Mouse (Mus musculus) kidney, embryonic 15.5 days (tissue): ENCODE results near the gene Hpse. TPM values are rescaled to one million over a fixed set of nuclear protein-coding genes. Genes with fewer than 3 reads are reported as not detected.

Experiments
- ATAC-seq: fragments of 200-750 bp; cut with Nextera tagmentation; replicated peaks from 2 replicates; pipeline ENCODE4 v1.8.0; 2017; ENCODE audit warnings: moderate TSS enrichment; ENCODE audit not compliant: low FRiP score
- H3K27ac ChIP-seq: fragments of 300-500 bp; sonication (generic); 2 replicates; pipeline ENCODE4 v1.5.1; 2015; ENCODE audit warnings: mild to moderate bottlenecking, inconsistent platforms
- H3K27me3 ChIP-seq: fragments of 300-500 bp; sonication (generic); 2 replicates; pipeline ENCODE4 v1.6.1; 2015; ENCODE audit warnings: inconsistent platforms
- H3K36me3 ChIP-seq: fragments of 300-500 bp; sonication (generic); 2 replicates; pipeline ENCODE4 v1.6.1; 2015; ENCODE audit warnings: inconsistent platforms
- H3K4me1 ChIP-seq: fragments of 300-500 bp; sonication (generic); 2 replicates; pipeline ENCODE4 v1.6.1; 2015; ENCODE audit warnings: inconsistent platforms
- H3K4me2 ChIP-seq: fragments of 300-500 bp; sonication (generic); 2 replicates; pipeline ENCODE4 v1.6.1; 2015; ENCODE audit warnings: moderate library complexity, mild to moderate bottlenecking, inconsistent platforms
- H3K4me3 ChIP-seq: fragments of 300-500 bp; sonication (generic); replicated peaks from 2 replicates; pipeline ENCODE4 v1.5.1; 2015; ENCODE audit warnings: mild to moderate bottlenecking, inconsistent platforms
- H3K9ac ChIP-seq: fragments of 300-500 bp; sonication (generic); 2 replicates; pipeline ENCODE4 v1.6.1; 2015; ENCODE audit warnings: mild to moderate bottlenecking, inconsistent platforms
- H3K9me3 ChIP-seq: fragments of 300-500 bp; sonication (generic); replicated peaks from 2 replicates; pipeline ENCODE4 v1.6.1; 2016; ENCODE audit warnings: inconsistent platforms
- WGBS: fragments of 180-500 bp; shearing (Covaris S2); methylation state at CpG from one replicate; pipeline ENCODE4 v1.1.7; 2015; ENCODE audit warnings: mixed read lengths; 5-methylcytosine and 5-hydroxymethylcytosine counted together
- polyA plus RNA-seq: library from polyadenylated mRNA; unstranded; fragments of >200 nt; fragmentation: Nextera tagmentation; extraction: Ambion mirVana; gene quantifications from 2 replicates; pipeline ENCODE4 v1.2.1, GENCODE M21; 2015

Hpse gene
- polyA plus RNA-seq, 1 experiment from 2014 or later = 4.2 TPM

DNA sequence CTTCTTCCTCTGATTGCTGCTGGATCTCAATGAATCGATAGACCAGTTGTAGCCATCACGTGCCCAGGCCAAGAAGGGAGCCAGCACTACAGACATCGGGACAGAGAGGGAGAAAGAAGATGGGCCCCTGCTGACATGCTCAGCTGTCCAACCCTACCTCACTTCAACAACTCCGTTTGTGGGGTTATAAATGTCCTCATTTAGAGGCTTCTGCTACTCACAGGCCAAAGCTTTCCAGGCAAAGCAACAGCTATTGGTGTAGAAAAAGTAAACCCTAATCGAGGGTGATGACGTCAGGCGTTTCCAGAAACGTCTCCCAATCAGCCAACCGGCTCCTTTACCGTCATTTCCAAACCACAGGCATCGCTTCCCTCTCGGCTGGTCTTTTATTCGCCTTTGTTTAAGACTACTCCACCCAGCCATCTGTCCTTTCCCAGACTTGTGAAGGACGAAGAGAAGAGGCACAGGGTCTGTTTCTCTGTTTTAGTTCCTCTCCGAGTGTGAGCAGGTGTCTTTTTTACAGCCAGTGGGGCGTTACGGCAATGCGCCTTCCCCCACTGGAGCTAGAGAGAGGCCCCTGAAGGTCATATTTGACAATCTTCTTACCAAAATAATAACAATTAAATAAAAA, 39.5 kb downstream of the Hpse start:
- WGBS = 57% methylated on average over 18 of the region's 18 CpGs
- Histone ChIP-seq H3K27ac (no peak overlapping the region), H3K4me2 (no peak overlapping the region), H3K27me3 (peaks cover 3% of the 10 kb centered on the region; the same call in 1 of the 2 replicates), H3K9ac (no peak overlapping the region), H3K9me3 (no peaks in the 10 kb centered on the region), H3K4me1 (peaks cover 2% of the 10 kb centered on the region), H3K4me3 (no peak overlapping the region), H3K36me3 (no peaks in the 10 kb centered on the region)
- no peak for ATAC-seq

DNA sequence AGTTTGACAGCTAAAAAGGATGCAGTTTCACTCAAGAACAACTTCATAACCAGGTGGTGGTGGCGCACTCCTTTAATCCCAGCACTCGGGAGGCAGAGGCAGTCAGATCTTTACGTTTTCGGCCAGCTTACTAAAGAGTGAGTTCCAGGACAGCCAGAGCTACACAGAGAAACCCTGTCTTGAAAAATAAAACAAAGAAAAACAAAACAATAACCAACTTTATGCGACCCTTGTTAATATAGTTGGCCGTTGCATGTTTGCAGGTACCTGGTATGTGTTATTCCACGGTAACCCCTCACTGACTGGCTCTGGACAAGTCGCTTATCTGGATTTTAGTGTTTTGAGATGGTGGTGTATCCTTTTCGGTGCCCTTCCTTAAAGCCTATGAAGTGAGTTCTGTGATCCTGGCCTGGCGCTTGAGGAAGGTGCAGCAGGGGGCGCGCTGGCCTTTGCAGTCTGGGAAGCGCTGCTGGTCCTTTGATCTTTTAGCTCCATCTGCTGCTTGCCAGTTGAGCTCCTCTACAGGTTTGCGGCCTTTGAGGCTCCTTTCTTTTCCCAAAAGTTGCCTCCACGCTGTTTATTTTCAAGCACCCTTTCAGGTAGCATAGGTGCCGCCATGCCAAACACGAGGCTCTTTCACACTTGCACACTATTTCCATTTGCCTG, 44.7 kb downstream of the Hpse start, which contains the start of gene Coq2:
Gene Coq2 (minus strand): TSS at position 430 of the 666 bp plus-strand sequence.
- peak; percentile 72 for ATAC-seq
- Histone ChIP-seq H3K4me3 (peak within 1 kb of the TSS; percentile 81), H3K27me3 (peaks cover 3% of the 10 kb centered on the region; the same call in 1 of the 2 replicates), H3K9me3 (no peaks in the 10 kb centered on the region), H3K9ac (peak within 1 kb of the TSS; percentile 83), H3K27ac (peak within 1 kb of the TSS; percentile 82), H3K4me2 (peak within 1 kb of the TSS; percentile 77), H3K36me3 (peaks cover 12% of the 10 kb centered on the region), H3K4me1 (peaks cover 23% of the 10 kb centered on the region)
- 10% methylated on average over 17 of the region's 17 CpGs for WGBS

DNA sequence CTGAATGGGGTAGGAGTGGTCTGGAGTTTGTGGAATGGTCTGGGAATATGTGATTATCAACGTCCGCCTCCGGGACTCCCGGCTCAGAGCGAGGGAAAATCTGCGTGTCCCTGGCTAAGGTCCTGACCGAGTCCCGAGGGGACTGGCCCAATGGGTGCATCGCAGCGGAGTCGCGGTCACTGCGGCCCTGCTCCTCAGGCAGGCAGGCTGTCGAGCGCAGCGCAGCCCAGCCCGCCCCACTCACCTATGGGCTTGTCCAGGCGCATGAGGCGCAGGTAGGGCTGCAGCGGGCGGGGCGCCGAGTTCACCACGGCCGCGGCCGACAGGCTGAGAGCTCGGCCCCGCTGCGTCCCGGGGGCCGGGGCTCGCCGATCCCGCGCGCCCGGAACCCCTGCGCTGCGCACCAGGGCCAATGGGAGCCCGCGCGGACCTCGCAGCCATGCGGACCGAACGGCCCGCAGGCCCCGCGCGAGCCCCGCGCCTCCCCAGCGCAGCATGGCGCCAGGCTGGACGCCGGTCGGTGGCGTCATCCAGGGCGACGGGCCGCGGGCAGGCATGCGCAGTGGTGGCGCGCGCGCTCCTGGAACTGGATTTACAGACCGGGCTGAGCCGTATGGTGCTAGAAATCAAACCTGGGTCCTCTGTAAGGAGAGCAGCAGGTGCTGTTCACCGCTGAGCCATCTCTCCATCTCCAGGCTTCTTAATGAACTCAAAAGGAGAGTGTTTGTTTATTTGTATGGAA, 45.6 kb downstream of the Hpse start:
- peaks cover 17% of the 10 kb centered on the region for H3K36me3 ChIP-seq
- H3K4me3 ChIP-seq = peak overlapping the region; percentile 81
- no peaks in the 10 kb centered on the region for H3K27me3 ChIP-seq
- no peaks in the 10 kb centered on the region for H3K9me3 ChIP-seq
- WGBS = under 1% methylated on average over 69 of the region's 71 CpGs
- peak overlapping the region; percentile 77 for H3K4me2 ChIP-seq
- H3K4me1 ChIP-seq = peaks cover 23% of the 10 kb centered on the region
- ATAC-seq = peak; percentile 98
- peak overlapping the region; percentile 82 for H3K27ac ChIP-seq
- H3K9ac ChIP-seq = peak overlapping the region; percentile 83

DNA sequence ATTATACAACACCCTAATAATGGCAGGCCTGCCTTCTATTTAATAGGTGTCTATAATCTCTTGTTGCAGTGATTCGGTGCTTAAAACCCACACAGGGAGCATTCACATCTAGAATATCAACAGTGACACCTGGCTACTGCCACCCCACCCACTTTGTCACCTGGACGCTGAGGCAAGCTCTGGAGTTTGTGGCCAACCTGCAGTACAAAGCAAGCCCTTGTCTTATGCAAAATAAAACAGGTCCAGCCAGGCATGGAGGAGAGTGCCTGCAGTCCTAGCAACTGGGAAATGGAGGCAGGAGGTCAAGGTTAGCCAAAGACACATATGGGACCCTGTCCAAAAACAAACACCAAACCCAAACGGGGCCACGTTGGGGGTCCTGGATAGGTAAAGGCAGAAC, 47.1 kb downstream of the Hpse start:
- Histone ChIP-seq H3K27ac (no peak overlapping the region), H3K9ac (no peak overlapping the region), H3K4me1 (peaks cover 23% of the 10 kb centered on the region), H3K27me3 (no peaks in the 10 kb centered on the region), H3K4me2 (peak overlapping the region; percentile 77; the same call in 1 of the 2 replicates), H3K9me3 (no peaks in the 10 kb centered on the region), H3K4me3 (no peak overlapping the region), H3K36me3 (peaks cover 27% of the 10 kb centered on the region)
- no peak for ATAC-seq
- 81% methylated on average over 4 of the region's 4 CpGs for WGBS

DNA sequence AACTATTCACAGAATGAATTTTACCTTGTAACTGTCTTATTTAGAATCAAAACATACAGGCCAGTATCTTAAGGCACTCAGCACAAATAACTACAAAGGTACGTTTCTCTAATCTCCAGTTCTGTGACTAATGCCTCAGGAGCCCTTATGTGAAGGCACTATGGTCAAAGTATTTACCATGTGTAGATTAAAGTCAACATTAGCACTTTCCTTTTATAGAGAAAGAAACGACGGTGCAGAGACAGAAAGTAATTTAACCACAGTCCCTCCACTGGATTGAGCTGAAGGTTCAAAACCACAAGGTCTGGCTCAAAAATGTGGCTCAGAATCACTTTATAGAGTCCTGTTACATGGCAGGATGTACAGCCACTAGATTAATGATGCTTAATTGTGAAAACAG, 47.6 kb downstream of the Hpse start:
- Histone ChIP-seq H3K4me1 (peaks cover 23% of the 10 kb centered on the region), H3K9me3 (no peaks in the 10 kb centered on the region), H3K9ac (no peak overlapping the region), H3K36me3 (peaks cover 32% of the 10 kb centered on the region), H3K27ac (no peak overlapping the region), H3K4me3 (no peak overlapping the region), H3K4me2 (no peak overlapping the region), H3K27me3 (no peaks in the 10 kb centered on the region)
- 75% methylated on average over 3 of the region's 3 CpGs for WGBS
- ATAC-seq = no peak

DNA sequence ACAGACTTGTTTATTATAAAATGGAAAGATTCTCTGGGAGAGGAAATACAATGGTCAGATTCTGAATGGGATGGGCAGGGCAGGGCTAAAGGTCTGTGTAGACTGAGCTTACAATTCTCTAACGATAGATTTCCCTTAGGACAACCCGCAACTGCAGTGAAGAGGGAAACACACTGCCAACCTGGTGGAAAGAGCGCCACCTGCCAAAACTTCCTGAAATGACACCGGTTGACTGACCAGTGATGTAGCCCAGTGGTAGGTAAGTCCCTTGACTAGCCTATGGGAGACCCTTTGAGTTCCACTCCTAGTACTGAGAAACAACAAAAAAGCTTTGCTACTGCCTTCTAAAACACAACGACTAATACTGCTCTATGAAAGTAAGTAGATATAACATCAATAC, 48.1 kb downstream of the Hpse start:
- Histone ChIP-seq H3K27ac (no peak overlapping the region), H3K9ac (no peak overlapping the region), H3K4me3 (no peak overlapping the region), H3K36me3 (peaks cover 35% of the 10 kb centered on the region), H3K9me3 (no peaks in the 10 kb centered on the region), H3K4me1 (peaks cover 23% of the 10 kb centered on the region), H3K4me2 (no peak overlapping the region), H3K27me3 (no peaks in the 10 kb centered on the region)
- ATAC-seq = no peak
- WGBS = 26% methylated on average over 5 of the region's 5 CpGs

DNA sequence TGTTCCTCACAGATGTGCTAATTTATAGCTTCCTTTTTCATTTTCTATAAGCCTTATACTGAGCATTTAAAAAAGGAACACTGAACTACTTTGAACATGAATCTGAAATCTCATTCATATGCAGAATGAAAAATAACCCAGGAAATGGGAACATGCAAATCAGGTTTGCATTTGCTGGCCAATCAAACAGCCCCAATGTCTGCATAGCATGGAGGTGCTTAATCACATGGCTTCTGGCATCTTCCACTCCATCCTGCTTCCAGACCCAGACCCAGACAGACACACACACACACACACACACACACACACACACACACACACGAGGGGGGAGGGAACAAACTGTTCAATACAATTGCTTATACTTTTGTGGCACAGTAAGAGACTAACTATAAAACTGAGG, 52.6 kb downstream of the Hpse start:
- 88% methylated on average over 1 of the region's 1 CpGs for WGBS

DNA sequence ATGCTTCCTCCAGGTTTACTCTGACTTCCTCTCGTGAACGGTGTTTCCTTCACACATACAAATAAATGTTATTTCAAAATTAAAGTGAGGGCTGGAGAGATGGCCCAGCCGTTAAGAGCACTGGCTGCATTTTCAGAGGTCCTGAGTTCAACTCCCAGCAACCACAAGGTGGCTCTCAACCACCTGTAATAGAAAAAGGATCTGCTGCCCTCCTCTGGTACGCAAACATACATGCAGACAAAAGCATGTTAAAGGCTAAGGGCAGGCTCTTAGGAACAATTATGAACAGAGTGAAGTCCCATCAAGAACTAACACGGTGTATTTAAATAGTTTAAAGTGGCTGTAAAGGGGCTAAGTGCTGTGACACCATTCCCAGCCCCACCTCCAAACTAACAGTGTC, 55.7 kb downstream of the Hpse start:
- Histone ChIP-seq H3K4me3 (no peak overlapping the region), H3K4me2 (no peak overlapping the region), H3K36me3 (peaks cover 88% of the 10 kb centered on the region), H3K9me3 (no peaks in the 10 kb centered on the region), H3K27ac (no peak overlapping the region), H3K27me3 (no peaks in the 10 kb centered on the region), H3K4me1 (no peaks in the 10 kb centered on the region), H3K9ac (no peak overlapping the region)
- 45% methylated on average over 5 of the region's 5 CpGs for WGBS
- ATAC-seq = no peak

More for the DNA sequence above, 52.6 kb downstream of the Hpse start:
- Histone ChIP-seq H3K9ac (no peak overlapping the region), H3K4me1 (peaks cover 1% of the 10 kb centered on the region), H3K36me3 (peaks cover 77% of the 10 kb centered on the region), H3K4me2 (no peak overlapping the region), H3K27me3 (no peaks in the 10 kb centered on the region), H3K4me3 (no peak overlapping the region), H3K9me3 (no peaks in the 10 kb centered on the region), H3K27ac (no peak overlapping the region)
- ATAC-seq = no peak

DNA sequence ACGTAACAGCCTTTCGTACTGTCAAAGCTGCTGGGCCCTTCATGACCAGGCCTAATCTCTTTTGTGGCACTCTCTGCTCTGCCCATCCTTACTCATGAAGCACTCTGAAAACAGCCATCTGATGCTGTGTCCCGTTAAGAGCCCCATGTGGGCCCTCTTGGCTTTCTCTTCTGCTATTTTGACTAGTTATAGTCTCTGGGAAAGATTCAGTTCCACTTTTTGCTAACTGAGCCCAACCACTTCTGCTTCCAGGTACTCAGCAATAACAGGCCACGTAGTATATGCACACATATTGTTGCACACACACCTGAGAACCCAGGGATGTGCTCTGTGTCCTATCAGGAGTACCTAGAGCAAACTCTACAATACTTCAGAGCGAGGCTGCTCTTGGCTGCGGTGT, 56.5 kb downstream of the Hpse start:
- Histone ChIP-seq H3K4me1 (no peaks in the 10 kb centered on the region), H3K27ac (no peak overlapping the region), H3K9me3 (no peaks in the 10 kb centered on the region), H3K9ac (no peak overlapping the region), H3K4me2 (no peak overlapping the region), H3K4me3 (no peak overlapping the region), H3K36me3 (peaks cover 93% of the 10 kb centered on the region), H3K27me3 (no peaks in the 10 kb centered on the region)
- ATAC-seq = no peak
- 93% methylated on average over 6 of the region's 6 CpGs for WGBS

DNA sequence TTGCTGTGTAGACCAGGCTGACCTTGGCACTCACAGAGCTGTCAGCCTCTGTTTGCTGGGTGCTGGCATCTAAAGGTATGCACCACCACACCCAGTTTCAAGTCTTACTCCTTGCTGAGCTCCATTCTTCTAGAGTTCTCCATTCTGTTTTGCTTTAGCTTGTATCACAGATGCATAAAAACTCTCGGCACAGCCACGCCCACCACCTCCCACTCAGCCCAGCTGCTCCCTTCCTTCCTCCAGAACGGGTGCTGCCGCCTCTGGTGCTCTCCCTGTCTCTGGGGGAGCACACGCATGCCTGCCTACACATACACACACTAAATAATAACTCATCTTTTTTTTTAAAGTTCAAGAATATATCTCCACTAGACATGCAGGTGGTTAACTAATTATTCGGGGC, 61.1 kb downstream of the Hpse start:
- no peaks in the 10 kb centered on the region for H3K27me3 ChIP-seq
- no peak overlapping the region for H3K4me2 ChIP-seq
- H3K4me3 ChIP-seq = no peak overlapping the region
- no peak for ATAC-seq
- no peak overlapping the region for H3K9ac ChIP-seq
- peaks cover 95% of the 10 kb centered on the region for H3K36me3 ChIP-seq
- no peaks in the 10 kb centered on the region for H3K9me3 ChIP-seq
- H3K27ac ChIP-seq = no peak overlapping the region
- H3K4me1 ChIP-seq = no peaks in the 10 kb centered on the region
- 66% methylated on average over 6 of the region's 6 CpGs for WGBS

DNA sequence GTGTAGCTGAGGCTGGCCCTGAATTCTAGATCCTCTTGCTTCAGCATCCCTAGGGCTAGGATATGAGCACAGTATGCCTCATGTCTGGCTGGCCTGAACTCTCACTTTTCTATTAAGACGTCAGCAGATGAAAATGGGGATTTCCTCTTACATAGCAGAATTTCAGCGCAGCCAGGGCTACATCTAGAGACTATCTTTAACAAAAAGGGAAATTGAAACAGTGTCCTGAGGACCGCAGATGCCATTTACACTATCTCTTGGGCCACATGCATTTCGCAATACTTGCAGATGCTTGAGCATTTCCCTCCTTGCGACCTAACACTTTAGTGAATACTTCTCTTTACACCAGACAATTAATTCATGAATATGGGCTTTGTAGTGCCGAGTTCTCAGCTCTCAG, 63.2 kb downstream of the Hpse start:
- no peak overlapping the region for H3K4me3 ChIP-seq
- peaks cover 77% of the 10 kb centered on the region for H3K36me3 ChIP-seq
- H3K4me2 ChIP-seq = no peak overlapping the region
- no peaks in the 10 kb centered on the region for H3K4me1 ChIP-seq
- H3K9me3 ChIP-seq = no peaks in the 10 kb centered on the region
- no peak overlapping the region for H3K9ac ChIP-seq
- ATAC-seq = no peak
- 87% methylated on average over 6 of the region's 6 CpGs for WGBS
- H3K27ac ChIP-seq = no peak overlapping the region
- no peaks in the 10 kb centered on the region for H3K27me3 ChIP-seq

DNA sequence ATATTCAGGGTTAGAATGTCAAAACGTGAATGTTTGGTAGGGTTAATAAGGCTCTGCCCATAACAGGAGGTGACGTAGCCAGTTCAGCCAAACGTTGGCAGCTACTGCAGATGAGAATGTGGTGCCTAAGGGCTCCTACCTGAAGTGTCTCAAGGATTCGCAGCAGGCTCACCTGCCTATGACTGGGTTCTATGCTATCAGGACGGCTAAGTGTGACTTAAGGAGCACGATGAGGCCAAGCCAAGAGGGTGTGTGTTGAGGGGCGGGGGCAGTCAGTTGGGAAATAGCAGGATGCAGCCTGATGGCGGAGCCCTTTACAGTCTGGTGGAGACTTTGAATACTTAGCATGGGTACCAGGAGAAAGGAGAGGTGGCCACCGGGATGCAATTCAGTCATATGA, 67.2 kb downstream of the Hpse start:
- no peak overlapping the region for H3K27ac ChIP-seq
- no peaks in the 10 kb centered on the region for H3K9me3 ChIP-seq
- peaks cover 3% of the 10 kb centered on the region; the same call in 1 of the 2 replicates for H3K4me1 ChIP-seq
- H3K9ac ChIP-seq = no peak overlapping the region
- no peaks in the 10 kb centered on the region for H3K27me3 ChIP-seq
- no peak for ATAC-seq
- peaks cover 38% of the 10 kb centered on the region for H3K36me3 ChIP-seq
- no peak overlapping the region for H3K4me3 ChIP-seq
- WGBS = 86% methylated on average over 9 of the region's 9 CpGs
- H3K4me2 ChIP-seq = no peak overlapping the region
